20 mouse cellular contexts compared by ENCODE assay signal in genomic region chr9:36900464-36900863, GRCm38 (mm10).
A peak's percentile ranks its signal among the peaks of the same experiment; 100 is the strongest.
DNase-seq lines count a peak whose midpoint lies in the region; TF ChIP-seq lines count a peak whose summit lies in the region.
"Had no signal": no experiment of that assay in that cellular context is flagged by ENCODE, and none has a peak within 500 bp of the region (broad histone marks: within the 10 kb centered on the region; RNA-seq: fewer than 3 reads in every experiment).

No protein-coding gene starts in this region.

- H3K4me3 ChIP-seq in left cerebral cortex, adult 2 months = no peak overlapping the region
- no peak overlapping the region for H3K4me3 ChIP-seq in cortical plate, adult 2 months (ENCODE audit: insufficient read depth, low read length)
- H3K4me3 ChIP-seq: embryonic facial prominence, embryonic 13.5 days; embryonic facial prominence, embryonic 15.5 days; erythroblast, embryonic 14.5 days; forebrain, embryonic 10.5 days; forebrain, embryonic 12.5 days had no signal

- peak overlapping the region; percentile 51 for H3K27ac ChIP-seq in left cerebral cortex, adult 2 months
- peak overlapping the region; percentile 48 for H3K27ac ChIP-seq in cortical plate, adult 2 months (ENCODE audit: insufficient read depth, low read length)
- H3K27ac ChIP-seq: embryonic facial prominence, embryonic 13.5 days; embryonic facial prominence, embryonic 15.5 days; forebrain, embryonic 10.5 days; forebrain, embryonic 12.5 days had no signal

- no peak for TF ChIP-seq POLR2A in cortical plate, adult 2 months (IDR thresholded peaks at IDR 0.05; ENCODE audit: extremely low read depth, insufficient read depth, low read length)

- TF ChIP-seq CTCF in left cerebral cortex, adult 2 months (IDR thresholded peaks at IDR 0.05) = no peak
- no peak for TF ChIP-seq CTCF in cortical plate, adult 2 months (IDR thresholded peaks at IDR 0.05; ENCODE audit: extremely low read depth, insufficient read depth, low read length)

- no peak for DNase-seq in left cerebral cortex, adult 2 months (ENCODE audit: extremely low spot score in 1 of 2, low spot score in 2 of 2)
- DNase-seq in left cerebral cortex, postnatal 10 days (ENCODE audit: extremely low spot score in 1 of 2, low spot score in 2 of 2) = no peak
- DNase-seq in brain, adult 2 months (ENCODE audit: low read depth, low spot score) = peak; percentile 72
- no peak for DNase-seq in c-Kit-positive CD71-positive TER-119-positive erythroid progenitor cells, embryonic 14.5 days (ENCODE audit: low spot score)
- no peak for DNase-seq in cerebellum, postnatal 25 days
- DNase-seq: adrenal gland, adult 2 months; adrenal gland, postnatal 10 days; adrenal gland, postnatal 25 days; cerebellum, adult 11 months; cerebellum, adult 18-20 months; cerebellum, adult 8-10 months; cerebellum, adult 9-11 months; cerebellum, postnatal 14 days; embryo, embryonic 11 days had no signal

- intact Hi-C loops in left cerebral cortex, adult 2 months (cut with DNase I) = no loop called here
- intact Hi-C loops in left cerebral cortex, postnatal 10 days (cut with DNase I) = loop anchor here (5.0 kb wide), 1 partner anchor 62 kb away; no protein-coding TSS in a partner anchor

- peaks cover 3% of the 10 kb centered on the region; the same call in 1 of the 2 replicates for H3K4me1 ChIP-seq in cortical plate, adult 2 months (ENCODE audit: control insufficient read depth, insufficient read depth, low read length)
- H3K4me1 ChIP-seq: forebrain, embryonic 10.5 days; forebrain, embryonic 12.5 days had no signal
